Mouse (Mus musculus): ENCODE data around the gene Rassf4.

GRCm38 (mm10) chr6:116667382-116667781, 6.4 kb downstream of the Rassf4 start:
- no peak for TF ChIP-seq GATA1 (IDR thresholded peaks at IDR 0.05; ENCODE audit: low read length)
- TF ChIP-seq TAL1 (IDR thresholded peaks at IDR 0.05; ENCODE audit: low read length) = no peak

Measured in erythroblast, embryonic 14.5 days (primary cell).